Mouse (Mus musculus) CD4-positive, CD25-positive, alpha-beta regulatory T cell, adult 2 months (primary cell): ENCODE measurements around the gene Irf4.

Experiments
- DNase-seq: peaks from one replicate; pipeline ENCODE4 v3.0.0-alpha.2; 2012; ENCODE audit warnings: low read depth, low spot score

Gene Irf4

DNA sequence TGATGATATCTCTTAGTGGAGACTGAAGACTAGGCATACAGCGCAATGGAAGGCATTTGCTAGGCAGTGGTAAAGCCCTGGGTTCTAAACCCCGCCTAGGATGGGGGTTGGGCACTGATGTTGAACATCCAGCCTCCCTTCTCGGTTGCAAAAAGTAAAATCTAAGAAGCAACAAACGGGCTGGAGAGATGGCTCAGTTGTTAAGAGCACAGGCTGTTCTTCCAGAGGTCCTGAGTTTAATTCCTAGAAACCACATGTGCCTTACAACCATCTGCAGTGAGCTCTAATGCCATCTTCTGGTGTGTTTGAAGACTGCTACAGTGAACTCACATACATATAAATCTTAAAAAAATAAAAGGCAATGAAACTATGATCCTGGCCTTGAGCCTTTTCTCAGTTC is 13.2 kb downstream of the Irf4 start:
- DNase-seq, result no peak

DNA sequence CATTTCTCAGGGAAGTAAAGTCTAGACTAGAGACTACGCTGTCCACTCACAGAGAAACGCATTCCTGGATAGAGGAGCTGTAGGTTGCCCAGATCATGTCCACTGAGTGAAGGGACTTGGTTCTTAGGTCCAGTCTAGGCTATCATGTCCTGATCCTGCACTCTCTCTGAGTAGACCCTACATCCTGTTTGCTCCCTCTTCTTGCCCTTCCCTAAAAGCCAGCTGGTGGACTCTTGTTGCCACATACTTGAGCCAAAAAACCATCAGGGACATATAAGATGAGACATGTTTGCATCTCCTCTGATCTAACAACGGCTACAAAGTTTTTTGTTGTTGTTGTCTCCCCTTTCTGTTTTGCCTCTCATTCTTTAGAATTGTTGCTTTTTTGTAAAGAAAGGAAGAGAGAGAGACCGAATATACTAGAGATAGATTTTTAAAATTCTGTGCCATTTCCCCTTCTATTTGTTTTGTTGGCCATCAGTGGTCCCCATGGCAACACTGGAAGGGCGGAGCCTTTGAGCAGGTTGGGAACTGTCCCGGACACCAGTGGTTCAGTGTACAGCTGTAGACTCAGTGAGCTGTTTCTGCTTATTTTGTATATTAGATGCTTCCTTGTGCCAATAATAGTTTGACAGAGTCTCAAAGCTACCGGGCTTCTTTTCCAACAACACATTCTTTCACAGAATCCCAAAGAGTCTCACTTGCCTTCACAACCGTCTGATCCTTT is 15.2 kb downstream of the Irf4 start:
- DNase-seq, result peak; percentile 51

DNA sequence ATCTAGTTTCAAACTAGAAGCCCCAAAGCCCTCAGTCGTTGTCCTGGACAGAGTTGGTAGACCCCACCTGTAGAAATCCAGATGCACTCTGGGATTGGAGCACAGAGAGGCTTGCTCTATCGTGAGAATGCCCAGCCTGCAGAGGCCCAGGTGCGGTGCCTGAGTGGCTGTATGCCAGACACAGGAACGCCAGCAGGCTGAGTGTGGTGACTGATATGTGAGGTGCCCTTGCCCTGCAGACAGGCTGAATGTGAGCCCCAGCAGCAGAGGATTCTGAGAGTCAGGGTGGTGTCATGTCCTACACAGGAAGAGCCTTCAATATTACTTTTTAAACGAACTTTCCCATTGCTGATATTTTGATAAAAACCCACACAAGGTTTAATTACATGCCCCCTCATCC is 16.9 kb downstream of the Irf4 start:
- DNase-seq, result peak; percentile 42

DNA sequence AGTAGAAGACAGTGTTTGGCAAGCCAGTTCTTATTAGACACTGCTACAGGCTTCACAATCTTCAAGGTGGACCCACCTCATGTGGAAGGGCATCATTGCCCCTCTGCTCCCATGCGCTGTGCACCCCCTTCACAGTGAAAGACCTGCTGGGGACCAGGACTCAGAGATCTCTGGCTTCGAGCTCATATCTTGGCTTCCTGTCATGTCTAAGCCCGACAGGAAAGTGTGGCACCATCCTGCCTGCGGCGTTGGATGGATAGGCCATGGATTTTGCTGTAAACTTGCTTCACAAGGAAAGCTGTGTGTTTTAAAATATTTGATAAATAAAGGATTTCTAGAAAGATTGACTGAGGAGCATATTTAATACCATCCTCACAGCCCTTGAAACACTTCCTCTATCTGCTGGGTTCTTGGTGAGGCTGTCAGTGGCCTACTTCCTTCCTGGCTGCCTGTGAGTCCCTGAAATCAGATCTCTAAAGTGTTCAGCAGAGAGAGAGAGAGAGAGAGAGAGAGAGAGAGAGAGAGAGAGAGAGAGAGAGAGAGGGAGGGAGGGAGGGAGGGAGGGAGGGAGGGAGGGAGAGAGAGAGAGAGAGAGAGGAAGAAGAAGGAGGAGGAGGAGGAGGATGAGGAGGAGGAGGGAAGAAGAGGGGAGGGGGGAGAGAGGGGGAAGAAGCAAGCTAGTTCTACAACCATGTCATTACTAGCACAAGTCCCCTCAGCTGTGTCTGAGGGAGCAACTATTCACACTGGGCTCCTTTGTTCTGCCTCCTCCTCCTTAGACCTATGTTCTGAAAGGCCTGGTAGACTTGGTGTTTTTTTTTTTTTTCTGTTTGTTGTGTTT is 17.8 kb downstream of the Irf4 start:
- peak; percentile 66 for DNase-seq

DNA sequence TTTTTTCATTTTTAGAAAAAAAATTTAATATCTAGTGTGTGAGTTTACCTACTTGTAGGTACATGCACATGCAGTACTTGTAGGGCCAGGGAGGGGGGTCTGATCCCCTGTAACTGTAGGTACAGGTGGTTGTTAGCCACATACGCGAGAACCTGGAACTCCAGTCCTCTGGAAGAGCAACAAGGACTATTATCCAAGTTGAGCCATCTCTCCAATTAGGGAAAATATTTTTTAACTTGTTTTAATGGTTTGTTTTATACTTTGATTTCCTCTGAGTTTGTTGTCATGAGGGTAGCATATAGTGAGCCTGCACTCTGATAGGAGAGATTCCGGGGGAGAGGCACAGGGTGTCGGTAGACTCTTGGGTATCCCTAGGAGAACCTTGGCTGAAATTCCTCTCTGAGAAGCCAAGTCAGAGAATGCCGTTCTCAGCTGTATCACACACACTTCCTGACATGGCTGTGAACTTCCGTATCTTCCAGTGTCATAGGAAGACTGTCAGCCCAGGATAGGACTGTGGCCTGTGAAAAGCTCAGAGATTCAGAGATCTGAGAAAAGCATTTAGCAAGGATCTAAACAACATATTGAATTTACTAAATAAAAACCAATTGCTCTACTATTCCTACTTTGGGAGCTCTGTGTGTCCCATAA is 18.6 kb downstream of the Irf4 start:
- DNase-seq, result no peak

DNA sequence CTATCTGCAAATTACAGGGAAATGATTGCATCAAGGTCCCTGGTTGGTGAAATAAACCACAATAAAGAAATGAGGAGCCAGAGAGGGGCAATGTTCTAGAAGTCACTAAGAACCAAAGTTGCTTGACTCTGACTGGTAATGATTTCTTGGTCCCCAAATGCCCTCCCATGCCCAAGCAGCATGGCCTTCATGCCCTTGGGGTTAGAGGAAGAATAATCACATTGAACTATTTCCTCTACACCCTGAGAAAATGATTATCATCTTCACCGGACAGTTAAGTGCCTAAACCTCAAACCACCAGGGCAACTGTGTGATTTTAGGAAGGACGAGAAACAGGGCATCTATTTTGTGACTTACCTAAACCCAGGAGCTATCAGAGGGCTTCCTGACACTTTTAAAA is 27.0 kb downstream of the Irf4 start:
- DNase-seq, result no peak

DNA sequence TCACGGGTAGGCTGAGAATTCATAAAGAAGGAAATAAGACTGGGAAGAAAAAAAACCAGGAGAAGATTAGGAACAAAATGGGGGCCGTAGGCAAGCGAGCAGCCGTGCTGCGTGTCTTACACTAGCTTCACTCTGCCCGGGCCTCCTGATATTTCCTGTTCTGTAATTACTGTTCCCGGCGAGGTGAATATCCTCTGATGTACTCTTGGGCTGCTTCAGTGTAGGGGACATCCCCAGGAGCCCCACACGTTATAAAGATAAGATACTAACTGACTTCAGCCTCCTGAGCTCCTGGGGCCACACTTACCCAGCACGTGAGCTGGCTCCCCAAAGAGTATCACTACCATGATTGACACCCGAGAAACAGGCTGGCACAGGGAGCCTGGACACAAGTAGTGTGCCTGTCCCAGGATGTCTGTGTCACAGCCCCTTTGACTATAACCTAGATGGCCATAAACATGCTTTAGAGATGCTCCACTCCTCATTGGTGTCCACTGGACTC is 28.7 kb downstream of the Irf4 start:
- peak; percentile 52 for DNase-seq

DNA sequence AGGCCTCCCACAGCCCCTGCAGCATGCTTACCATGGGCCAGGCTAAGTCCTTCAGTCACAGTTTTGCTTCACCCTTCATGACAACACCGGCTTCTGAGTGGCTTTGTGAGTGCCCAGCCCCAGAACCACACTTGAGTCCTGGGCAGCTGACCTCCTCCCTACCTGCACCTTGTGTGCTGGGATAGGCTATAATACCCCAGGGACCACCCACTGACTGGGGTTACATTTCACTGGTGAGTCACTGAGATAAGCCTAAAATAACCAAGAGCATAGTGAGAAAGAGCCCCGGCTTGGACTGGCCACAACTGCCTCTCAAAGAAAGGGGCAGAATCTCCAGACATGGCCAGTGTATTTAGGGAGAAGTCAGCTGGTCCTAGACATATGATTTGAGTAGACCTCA is 32.9 kb downstream of the Irf4 start:
- no peak for DNase-seq

DNA sequence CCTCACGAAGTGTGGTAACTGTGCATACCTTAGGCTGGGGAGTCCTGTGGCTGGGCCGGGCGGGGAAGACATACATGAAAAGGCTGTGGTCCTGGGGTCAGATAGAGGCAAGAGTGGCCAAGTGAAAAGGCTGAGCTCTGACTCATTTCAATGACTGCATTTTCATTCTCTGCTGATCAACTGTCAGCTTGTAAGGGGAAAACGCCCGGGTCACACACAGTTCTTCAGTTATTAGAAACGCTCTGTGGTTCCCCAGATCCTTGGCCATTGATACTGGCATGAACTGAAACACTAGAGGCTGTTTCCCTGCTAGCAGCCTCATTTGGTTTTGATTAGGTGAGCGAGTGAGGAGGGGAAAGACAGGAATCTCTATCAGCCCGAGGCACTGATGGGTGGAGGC is 33.4 kb downstream of the Irf4 start:
- DNase-seq, result no peak

DNA sequence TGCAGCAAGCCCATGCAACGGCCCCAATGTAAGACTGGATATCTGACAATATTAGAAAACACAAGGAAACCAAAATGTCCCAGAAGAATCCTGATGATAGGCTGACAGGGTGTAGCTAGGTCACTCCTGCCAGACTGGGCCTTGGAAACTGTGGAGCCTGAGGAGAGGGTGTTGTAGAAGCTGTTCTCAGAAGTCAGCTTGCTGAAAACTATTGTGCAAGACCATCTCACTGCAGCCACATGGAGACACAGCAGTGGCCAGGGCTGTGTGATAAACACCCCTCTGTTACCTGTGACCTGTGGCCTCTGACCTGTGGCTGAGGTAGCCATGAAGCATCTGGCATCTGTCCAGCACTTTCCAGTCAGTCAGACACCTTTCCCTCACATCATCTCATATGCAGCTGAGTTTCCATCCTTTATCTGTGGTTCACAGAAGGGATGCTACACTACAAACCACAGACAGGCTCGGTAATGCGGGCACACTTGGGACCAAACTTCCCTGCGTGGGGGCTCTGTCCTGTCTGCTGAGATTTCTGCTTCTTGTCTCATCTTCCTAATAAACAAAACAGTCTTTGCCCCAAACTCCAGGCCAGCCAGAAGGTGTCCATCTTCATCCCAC is 36.5 kb downstream of the Irf4 start:
- DNase-seq, result peak; percentile 48

DNA sequence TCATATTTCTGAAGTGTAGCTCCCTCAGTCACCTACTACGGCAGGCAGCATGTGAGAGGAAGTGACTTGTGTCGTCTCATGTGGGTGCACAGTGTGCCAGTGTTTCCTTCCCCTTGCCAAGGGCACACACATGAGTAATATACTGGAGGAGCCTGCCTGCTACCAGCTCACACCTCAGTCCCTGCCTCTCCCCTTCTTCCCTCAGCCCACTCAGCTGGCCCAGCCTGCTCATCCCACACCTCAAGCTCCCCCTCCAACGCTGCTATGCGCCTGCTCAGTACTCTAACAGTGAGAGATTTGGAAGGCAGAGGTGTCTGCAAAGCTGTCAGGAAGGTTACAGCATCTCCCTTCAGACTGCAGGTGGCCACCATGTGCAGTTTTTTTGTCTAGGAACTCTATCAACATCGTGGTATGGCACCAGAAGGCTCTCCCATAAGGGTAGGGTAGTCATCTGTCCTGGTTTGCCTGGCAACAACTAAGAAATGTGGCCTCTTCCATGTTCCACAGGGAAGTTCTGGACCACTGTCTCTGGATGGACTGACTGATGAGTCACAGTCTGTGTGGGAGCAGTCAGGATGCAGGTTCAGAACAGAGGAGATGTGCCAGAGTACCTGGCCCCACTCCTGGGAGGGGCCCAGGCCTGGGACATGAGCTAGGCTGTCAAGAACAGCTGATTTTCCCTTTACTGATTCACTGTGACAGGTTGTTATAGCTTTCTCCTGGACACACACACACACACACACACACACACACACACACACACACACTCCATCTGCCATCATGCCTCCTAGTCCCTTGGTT is 37.4 kb downstream of the Irf4 start:
- peak; percentile 84 for DNase-seq

DNA sequence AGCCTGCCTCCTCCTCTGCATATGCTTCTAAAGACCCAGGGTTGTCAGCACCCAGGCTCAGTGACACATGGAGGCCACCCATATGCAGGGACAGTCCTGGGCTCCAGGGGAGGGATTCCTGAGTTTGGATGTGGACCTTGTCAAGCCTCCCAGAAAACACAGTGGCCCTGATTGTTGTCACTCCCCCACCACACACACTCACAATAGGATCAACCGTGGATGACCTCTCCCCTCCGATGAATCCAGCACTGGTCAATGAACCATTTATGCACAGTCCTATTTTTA is 38.0 kb downstream of the Irf4 start:
- DNase-seq, result no peak

DNA sequence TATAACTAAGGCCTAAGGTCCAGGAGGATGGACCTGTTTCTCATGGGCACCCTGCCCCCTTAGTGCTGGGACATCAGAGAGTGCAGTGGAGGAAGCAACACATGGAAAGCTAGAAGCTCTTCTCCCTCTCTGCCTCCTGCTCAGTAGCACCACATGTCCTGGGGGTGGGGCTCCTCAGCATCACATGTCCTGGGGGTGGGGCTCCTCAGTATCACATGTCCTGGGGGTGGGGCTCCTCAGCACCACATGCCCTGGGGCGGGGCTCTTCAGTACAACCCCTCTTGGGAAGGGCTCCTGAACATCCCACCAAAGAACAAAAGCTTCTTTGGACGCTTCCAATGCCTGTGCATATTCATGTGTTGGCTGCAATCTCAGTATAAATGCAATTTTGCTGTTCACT is 38.5 kb downstream of the Irf4 start:
- peak; percentile 32 for DNase-seq

DNA sequence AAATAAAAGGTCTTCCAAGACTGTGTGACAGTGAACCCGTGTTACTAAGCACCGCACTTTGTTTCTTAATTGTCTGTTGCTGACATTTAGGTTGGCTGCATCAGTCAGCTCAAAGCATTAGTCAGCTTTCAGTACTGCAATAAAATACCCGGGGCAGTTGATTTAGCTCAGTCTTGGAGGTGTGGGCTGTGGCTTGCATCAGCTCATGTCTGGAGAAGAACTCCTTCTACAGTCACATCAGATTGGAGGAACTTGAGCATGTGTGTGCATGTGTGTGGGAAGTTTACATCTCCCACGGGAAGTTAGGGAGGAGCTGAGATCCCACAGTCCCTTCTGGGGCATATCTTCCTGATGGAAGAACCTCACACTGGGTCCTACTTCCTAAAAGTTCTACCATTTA is 38.9 kb downstream of the Irf4 start:
- no peak for DNase-seq

DNA sequence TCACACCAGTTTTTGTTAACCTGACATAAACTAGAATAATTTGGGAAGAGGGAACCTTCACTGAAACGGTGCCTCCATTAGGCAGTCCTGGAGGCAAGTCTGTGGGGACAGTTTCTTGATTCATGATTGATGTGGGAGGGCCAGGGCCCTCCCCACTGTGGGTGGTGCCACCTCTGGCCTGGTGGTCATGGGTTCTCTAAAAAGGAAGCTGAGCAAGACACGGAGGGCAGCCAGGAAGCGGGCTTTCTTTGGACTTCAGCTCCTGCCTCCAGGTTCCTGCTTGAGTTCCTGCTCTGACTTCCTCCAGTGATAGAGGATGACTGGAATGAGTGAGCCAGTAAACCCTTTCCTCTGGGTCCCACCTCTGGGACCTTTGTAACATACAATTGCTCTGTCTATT is 39.4 kb downstream of the Irf4 start:
- no peak for DNase-seq

DNA sequence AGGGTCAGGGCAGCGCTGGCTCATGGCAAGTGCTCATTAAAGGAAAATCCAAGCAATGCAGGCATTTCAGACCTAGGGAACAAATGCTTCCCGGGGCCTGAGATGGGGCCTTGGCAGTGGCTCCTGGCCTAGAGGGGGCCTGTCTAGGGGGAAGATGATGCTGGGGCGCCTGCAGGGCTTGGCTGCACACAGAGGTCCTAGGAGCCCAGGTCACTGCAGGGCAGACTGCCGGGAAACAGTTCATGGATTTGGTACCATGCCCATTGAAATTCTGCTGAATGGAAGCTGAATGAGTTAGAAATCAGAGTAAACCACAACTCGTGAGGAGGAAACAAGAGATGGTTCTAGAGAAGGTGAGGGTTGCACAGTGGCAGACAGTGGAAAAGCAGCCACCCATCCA is 41.0 kb downstream of the Irf4 start:
- no peak for DNase-seq

DNA sequence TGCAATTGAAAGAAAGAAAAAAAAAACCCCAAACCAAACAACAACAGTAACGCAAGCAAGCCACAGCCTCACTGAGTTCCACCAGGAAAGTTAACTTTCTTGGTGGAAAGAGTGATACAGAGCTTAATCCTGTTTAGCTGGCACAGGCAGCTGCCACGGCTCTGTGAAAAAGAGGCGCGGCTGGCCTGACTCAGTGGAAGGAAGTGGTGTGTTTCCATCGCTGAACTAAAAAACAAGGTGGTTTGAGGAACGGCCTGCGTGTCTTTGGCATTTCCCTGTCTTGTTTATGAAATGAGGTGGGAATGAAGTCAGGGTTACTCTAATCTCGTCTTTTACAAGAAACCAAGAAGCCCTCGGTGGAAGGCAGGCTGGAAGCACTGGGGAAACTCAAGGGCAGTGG is 43.3 kb downstream of the Irf4 start:
- peak; percentile 81 for DNase-seq

DNA sequence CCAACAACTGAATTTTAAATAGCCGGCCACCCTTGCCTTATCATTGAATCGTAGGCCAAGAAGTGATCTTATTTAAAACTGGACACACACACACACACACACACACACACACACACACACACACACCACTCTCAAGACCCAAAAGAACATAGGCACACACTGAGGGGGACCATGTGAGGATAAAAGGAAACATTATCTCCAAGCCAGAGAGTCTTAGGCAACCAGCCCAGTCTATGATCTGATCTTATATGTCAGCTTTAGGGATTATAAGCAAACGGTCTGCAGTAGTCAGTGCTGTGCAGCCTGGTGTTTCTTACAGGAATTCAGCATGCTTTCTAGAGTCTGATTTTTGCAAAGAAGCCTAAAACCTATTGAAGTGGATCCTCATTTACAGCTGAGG is 43.7 kb downstream of the Irf4 start:
- no peak for DNase-seq

DNA sequence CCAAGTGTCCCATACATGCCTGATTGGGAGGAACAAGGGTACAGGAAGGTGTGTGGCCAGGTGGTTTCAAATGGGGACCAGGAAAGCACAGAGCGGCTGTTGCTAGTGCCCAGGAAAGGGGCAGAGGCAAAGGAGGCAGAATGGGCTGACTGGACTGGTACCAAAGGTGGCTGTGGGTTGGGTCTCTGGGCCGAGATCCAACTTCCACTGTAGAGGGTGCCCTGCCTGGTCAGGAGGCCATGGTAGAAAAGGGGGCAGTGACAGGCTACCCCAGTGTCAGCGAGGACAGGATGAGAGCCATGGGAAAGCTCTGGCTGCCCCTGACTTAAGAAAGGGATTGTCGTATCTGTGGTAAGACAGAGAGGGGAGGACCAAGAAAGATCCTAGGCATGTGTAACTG is 44.2 kb downstream of the Irf4 start:
- no peak for DNase-seq

DNA sequence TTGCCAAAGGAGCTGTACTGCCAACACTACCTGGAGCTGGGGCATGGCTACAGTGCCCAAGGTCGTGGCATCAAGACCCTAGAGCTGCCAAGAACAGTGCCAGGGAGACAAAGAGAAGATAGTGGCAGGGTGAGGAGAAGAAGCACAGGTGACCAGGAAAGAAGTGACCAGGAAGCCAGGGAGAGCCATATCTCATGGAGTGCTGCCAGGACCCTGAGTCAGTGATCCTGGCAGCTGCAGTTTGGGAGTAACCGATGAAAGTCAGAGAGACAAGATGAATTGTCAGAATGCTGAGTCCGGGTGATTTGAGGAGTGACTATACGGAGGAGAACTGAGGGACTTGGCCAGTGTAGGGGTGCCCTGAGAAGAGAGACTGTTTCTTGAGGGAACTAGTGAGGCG is 44.6 kb downstream of the Irf4 start:
- no peak for DNase-seq

DNA sequence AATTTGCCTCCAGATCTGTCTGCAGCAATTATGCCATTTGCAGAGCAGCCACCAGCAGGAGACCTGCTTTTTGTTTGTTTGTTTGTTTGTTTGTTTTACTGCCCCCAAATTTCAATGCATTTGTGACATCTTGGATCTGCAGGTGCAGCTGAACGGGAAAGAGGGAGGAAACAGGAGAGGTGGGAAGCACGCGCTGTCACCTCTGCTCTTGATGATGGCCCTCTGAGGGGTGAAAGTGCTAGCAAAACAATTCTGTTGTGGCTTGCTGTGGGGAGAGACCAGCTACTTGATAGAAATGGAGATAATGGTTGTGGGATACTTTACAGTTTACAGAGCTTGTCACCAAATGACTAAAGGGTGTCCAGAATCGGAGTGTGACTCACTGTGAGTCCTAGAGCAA is 46.9 kb downstream of the Irf4 start:
- no peak for DNase-seq

DNA sequence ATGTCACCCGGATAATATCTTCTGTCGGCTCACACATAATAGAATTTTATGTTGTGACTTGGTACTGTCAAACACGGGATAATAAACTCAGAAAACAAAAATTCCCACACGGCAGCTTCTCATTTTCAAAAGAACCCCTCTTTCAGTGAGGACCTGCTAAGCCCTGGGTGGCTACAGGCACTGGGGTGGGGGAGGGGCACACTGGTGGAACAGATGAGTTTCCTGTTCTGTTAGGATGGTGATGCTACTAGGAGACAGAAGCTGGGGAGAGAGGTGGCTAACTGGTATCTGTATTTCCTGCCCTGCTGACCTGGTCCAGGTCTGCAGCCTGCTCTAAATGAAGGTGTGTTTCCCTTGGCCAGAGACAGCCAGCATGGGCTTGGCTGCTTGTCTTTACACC is 52.9 kb downstream of the Irf4 start:
- DNase-seq, result peak; percentile 33
